Mouse (Mus musculus) lung, postnatal 0 days (tissue): ENCODE data around the gene Caap1. TPM values are rescaled to one million over a fixed set of nuclear protein-coding genes. Genes with fewer than 3 reads are reported as not detected.

Experiments used
- ATAC-seq: fragments of 200-750 bp; cut with Nextera tagmentation; 2 replicates; pipeline ENCODE4 v1.8.0; 2017; ENCODE audit warnings: moderate library complexity
- DNase-seq: peaks from one replicate; pipeline ENCODE4 v3.0.0-alpha.2; 2016; ENCODE audit warnings: low spot score
- H3K27ac ChIP-seq: fragments of 300-500 bp; sonication (generic); 2 replicates; pipeline ENCODE4 v1.5.1; 2014; ENCODE audit warnings: antibody characterized with exemption, mild to moderate bottlenecking, low read length, mixed read lengths
- H3K27me3 ChIP-seq: fragments of 300-500 bp; sonication (generic); replicated peaks from 2 replicates; pipeline ENCODE4 v1.6.1; 2014; ENCODE audit warnings: low read length, mixed read lengths; ENCODE audit not compliant: insufficient read depth
- H3K36me3 ChIP-seq: fragments of 300-500 bp; sonication (generic); 2 replicates; pipeline ENCODE4 v1.6.1; 2014; ENCODE audit warnings: low read length, mixed read lengths; ENCODE audit not compliant: insufficient read depth
- H3K4me1 ChIP-seq: fragments of 300-500 bp; sonication (generic); 2 replicates; pipeline ENCODE4 v1.6.1; 2014; ENCODE audit warnings: antibody characterized with exemption, low read depth, low read length, mixed read lengths; ENCODE audit not compliant: insufficient read depth
- H3K4me2 ChIP-seq: fragments of 300-500 bp; sonication (generic); replicated peaks from 2 replicates; pipeline ENCODE4 v1.6.1; 2014; ENCODE audit warnings: low read depth, mild to moderate bottlenecking, low read length, moderate library complexity, mixed read lengths
- H3K4me3 ChIP-seq: fragments of 300-500 bp; sonication (generic); 2 replicates; pipeline ENCODE4 v1.5.1; 2014; ENCODE audit warnings: low read depth, low read length
- H3K9ac ChIP-seq: fragments of 300-500 bp; sonication (generic); replicated peaks from 2 replicates; pipeline ENCODE4 v1.6.1; 2014; ENCODE audit warnings: low read depth, mild to moderate bottlenecking
- H3K9me3 ChIP-seq: fragments of 300-500 bp; sonication (generic); 2 replicates; pipeline ENCODE4 v1.6.1; 2016; ENCODE audit warnings: low read length, mixed read lengths
- CTCF ChIP-seq: IDR thresholded peaks from 2 replicates; pipeline ENCODE4 v1.5.1; 2016; ENCODE audit warnings: antibody characterized with exemption, mild to moderate bottlenecking
- EP300 ChIP-seq: IDR thresholded peaks from 2 replicates; pipeline ENCODE4 v1.6.1; 2016; ENCODE audit warnings: antibody characterized with exemption, mild to moderate bottlenecking, control low read depth
- WGBS: fragments of 180-500 bp; shearing (Covaris S2); extraction: QIAGEN DNeasy Blood & Tissue Kit; methylation state at CpG from one replicate; pipeline ENCODE4 v1.1.7; 2014; 5-methylcytosine and 5-hydroxymethylcytosine counted together
- polyA plus RNA-seq: library from polyadenylated mRNA; unstranded; fragments of >200 nt; fragmentation: Nextera tagmentation; extraction: Ambion mirVana; gene quantifications from 2 replicates; pipeline ENCODE4 v1.2.1, GENCODE M21; 2015

Gene Caap1
- polyA plus RNA-seq, 1 experiment from 2014 or later: 10.6 TPM

- no peak overlapping the region for H3K4me3 ChIP-seq
- whole genome bisulfite sequencing: 83% methylated on average over 1 of the region's 1 CpGs
- no peak for ATAC-seq
- H3K27ac ChIP-seq: no peak overlapping the region
- no peaks in the 10 kb centered on the region for H3K27me3 ChIP-seq
- no peak overlapping the region for H3K4me2 ChIP-seq
- DNase-seq: no peak
- no peak overlapping the region for H3K9ac ChIP-seq
- TF ChIP-seq CTCF (no peak), EP300 (no peak)
- H3K9me3 ChIP-seq: no peaks in the 10 kb centered on the region
- no peaks in the 10 kb centered on the region for H3K4me1 ChIP-seq
- H3K36me3 ChIP-seq: no peaks in the 10 kb centered on the region
Measured at GRCm38 (mm10) chr4:94454857-94455256, 101.7 kb downstream of the Caap1 start.

Other genes with a start within 250 kb of the Caap1 start
- gene Gm10306, start 250 bp downstream of the Caap1 start, polyA plus RNA-seq: 0.70 and 1.3 TPM in 2 replicates
- gene Plaa, start 46.4 kb upstream of the Caap1 start, polyA plus RNA-seq: 36.5 and 37.9 TPM in 2 replicates
- gene Ift74, start 57.7 kb upstream of the Caap1 start, polyA plus RNA-seq: 22.0 and 24.8 TPM in 2 replicates
- 0.05 and 0.13 TPM in 2 replicates for gene Lrrc19, start 93.3 kb upstream of the Caap1 start, polyA plus RNA-seq
- 71.8 and 75.8 TPM in 2 replicates for gene Tek, start 182.5 kb upstream of the Caap1 start, polyA plus RNA-seq